Mouse (Mus musculus) kidney, adult 9 months (tissue): ENCODE measurements at regions not wholly inside any gene's neighbourhood (a gene's known extent, or its start where the extent isn't known, plus 50 kb on each side); places are given as distances from the start of the nearest gene placed in this dataset.

Source experiments
- DNase-seq: peaks from one replicate; pipeline ENCODE4 v3.0.0; 2022

- no peak for DNase-seq
Observed at GRCm38 (mm10) chr2:173994301-173995073, 81.6 kb upstream of the Stx16 start.

- no peak for DNase-seq
Observed at GRCm38 (mm10) chr2:174004666-174005065, 71.4 kb upstream of the Stx16 start.

- no peak for DNase-seq
Observed at GRCm38 (mm10) chr2:174007976-174008349, 68.1 kb upstream of the Stx16 start.

GRCm38 (mm10) chr2:174008350-174009218, 67.5 kb upstream of the Stx16 start:
- DNase-seq = no peak

- DNase-seq = no peak
Observed at GRCm38 (mm10) chr2:174010038-174010437, 66.1 kb upstream of the Stx16 start.

GRCm38 (mm10) chr2:174011399-174011798, 64.7 kb upstream of the Stx16 start:
- no peak for DNase-seq

- DNase-seq = no peak
Observed at GRCm38 (mm10) chr2:174014361-174014760, 61.7 kb upstream of the Stx16 start.

GRCm38 (mm10) chr2:174015283-174015682, 60.8 kb upstream of the Stx16 start:
- no peak for DNase-seq

- DNase-seq = no peak
Observed at GRCm38 (mm10) chr2:174016068-174016467, 60.0 kb upstream of the Stx16 start.

- DNase-seq = no peak
Observed at GRCm38 (mm10) chr2:174017042-174017441, 59.1 kb upstream of the Stx16 start.

GRCm38 (mm10) chr2:174017596-174017995, 58.5 kb upstream of the Stx16 start:
- DNase-seq = no peak

- DNase-seq = no peak
Observed at GRCm38 (mm10) chr2:174018002-174018401, 58.1 kb upstream of the Stx16 start.

- DNase-seq = peak; percentile 57
Observed at GRCm38 (mm10) chr2:174018986-174019385, 57.1 kb upstream of the Stx16 start.

- no peak for DNase-seq
Observed at GRCm38 (mm10) chr2:174019970-174020369, 56.1 kb upstream of the Stx16 start.

- no peak for DNase-seq
Observed at GRCm38 (mm10) chr2:174020447-174020846, 55.7 kb upstream of the Stx16 start.

GRCm38 (mm10) chr2:174021538-174021937, 54.6 kb upstream of the Stx16 start:
- no peak for DNase-seq

- no peak for DNase-seq
Observed at GRCm38 (mm10) chr2:174022292-174022691, 53.8 kb upstream of the Stx16 start.

GRCm38 (mm10) chr2:174025181-174025870, 50.8 kb upstream of the Stx16 start:
- DNase-seq = no peak
